Mouse (Mus musculus): ENCODE results near the gene Trem2.
"Not testable (repeated sequence)": the region's sequence is repeated elsewhere in the genome, so short reads cannot be mapped to it uniquely, and the experiment has no call there.

The Trem2 gene

DNA sequence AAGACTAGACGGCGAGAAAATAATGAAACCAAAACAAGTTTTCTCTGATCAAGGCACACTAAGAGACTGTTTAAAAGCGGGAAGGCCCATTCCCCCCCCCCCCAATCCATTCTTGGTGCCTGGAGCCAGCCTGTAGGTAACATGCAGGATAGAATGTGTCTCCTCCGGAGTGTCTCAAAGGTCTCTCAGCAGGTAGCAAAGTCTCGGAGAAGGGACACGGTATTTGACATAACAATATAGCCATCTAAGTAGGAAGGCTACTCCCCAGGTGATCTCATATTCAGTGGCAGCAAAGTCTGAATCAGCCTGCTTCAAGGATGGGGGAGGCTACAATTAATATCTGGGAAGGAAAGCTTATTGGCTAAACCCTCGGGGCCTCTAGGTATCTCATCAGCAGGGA, 6.8 kb downstream of the Trem2 start:
- DNase-seq: not testable (repeated sequence)

- no peak for DNase-seq
Measured at GRCm38 (mm10) chr17:48355822-48356221, 9.6 kb downstream of the Trem2 start.

DNA sequence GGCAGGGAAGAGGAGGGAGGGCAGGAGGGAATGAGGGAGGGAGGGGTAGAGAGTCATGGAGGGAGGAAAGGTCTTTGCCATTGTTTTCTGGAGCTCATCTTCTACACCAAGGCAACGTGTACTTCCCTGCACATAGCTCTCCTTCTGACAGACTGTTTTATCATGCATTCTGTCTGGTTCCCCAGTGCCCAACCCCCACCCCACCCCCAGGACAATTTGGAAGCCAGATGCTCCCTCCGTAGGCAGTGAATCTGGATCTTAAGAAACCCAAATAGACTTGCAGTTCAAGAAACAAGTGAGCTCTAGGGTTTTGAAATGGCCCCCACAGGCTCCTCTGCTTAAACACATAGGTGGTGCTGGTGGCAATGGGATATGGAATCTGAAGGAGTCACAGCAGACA, 11.7 kb downstream of the Trem2 start:
- no peak for DNase-seq

DNA sequence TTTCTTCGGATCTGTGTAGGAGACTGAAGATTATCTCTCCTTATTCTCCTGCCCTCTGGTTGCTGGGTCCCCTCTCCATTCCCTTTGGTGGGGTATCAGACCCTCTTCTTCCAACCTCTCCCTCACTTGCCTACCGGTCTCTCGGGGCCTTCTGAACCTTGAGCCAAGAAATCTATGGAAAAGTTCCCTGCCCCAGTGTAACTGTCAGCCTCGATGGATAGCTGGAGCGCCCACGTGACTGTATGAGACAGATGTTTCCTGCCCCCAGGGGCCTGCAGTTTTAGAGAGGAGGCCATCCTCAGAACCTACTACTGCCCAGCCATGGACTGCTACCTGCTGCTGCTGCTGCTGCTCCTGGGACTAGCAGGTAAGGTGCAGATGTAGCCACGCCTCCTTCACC, 13.4 kb downstream of the Trem2 start, which contains the start of gene Treml1:
Gene Treml1, plus strand, starts transcription at position 301 of the 400 bp plus-strand sequence.
- no peak for DNase-seq

DNA sequence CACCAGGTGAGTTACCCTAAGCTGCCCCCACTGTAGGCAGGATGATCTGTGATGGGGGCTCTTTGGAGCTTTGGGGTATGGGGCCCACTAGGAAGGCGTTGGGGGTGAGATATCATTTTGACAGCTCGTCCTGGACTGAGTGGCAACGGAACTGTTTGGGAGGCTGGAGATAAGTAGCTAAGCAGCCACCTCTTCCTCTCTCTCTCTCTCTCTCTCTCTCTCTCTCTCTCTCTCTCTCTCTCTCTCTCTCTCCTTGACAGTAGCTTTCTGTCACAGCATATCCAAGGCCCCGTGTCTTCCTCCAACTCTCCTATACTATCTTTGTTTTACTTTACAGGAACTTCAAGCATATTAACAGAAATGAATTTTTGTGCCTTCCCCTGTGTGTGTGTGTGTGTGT, 14.3 kb downstream of the Trem2 start:
- no peak for DNase-seq

GRCm38 (mm10) chr17:48362346-48362745, 16.1 kb downstream of the Trem2 start:
- DNase-seq: no peak

DNA sequence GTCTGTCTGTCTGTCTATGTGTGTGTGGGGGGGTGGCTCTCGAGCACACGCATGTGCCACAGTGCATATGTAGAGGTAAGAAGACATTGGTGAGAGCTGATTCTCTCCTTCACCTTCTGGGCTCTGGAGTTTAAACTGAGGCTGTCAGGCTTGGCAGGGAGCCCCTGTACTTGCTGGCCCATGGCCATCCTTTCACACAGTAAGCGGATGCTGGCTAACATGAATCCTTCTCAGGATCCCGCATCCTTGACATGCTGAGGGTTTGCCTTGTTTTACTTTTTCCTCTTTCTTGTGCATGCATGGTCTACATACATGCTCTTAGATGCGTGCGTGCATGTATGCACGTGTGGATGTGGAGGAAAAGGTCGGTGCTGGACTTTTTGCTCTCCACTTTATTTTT, 16.8 kb downstream of the Trem2 start:
- peak; percentile 18 for DNase-seq

GRCm38 (mm10) chr17:48363421-48363965, 17.3 kb downstream of the Trem2 start:
- DNase-seq: no peak

DNA sequence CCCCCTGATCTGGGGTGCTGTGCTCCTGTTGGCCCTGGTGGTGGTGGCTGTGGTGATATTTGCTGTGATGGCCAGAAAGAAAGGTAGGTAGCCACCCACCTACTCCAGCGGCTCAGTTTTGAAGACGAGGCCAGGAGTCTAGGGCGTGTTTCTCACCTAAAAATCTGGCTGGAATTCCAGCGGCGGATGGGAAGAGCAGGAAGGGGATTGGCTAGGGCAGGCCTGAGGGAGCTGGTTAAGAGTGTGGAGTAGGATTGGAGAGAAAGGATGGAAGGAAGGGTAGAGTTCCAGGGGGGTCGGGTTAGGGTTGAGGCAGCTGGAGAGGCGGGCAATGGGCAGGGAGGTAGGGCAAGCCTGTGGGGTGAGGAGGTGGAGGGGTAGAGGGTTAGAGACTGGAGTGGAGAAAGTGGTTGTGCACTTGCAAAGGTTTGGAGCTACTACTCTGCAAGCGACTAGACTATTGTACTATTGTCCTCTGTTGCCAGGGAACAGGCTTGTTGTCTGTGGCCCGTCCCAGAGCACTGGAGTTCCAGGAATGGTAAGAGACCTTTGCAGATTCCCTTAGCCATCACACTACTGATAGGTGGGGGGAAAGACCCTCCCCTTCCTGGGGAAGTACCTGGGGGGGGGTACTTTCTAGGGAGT, 19.4 kb downstream of the Trem2 start:
- DNase-seq: no peak

DNA sequence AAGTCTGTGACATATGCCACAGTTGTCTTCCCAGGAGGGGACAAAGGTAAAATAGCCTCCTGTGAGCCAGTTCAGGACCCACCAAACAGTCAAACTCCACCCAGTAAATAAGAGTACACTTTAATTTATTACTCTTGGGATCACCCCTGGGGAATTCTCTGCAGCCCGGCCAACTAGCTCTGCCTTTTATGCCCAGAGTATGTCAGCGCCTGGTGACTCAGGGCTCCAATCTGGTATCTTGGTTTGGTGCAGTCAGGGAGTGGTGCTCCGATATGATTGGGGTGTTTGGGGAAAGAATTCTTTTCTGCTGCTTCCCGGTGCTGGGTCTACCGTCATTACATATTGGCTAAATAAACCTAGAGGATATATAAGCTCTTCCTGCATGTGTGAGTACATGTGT, 20.6 kb downstream of the Trem2 start:
- DNase-seq: no peak

DNA sequence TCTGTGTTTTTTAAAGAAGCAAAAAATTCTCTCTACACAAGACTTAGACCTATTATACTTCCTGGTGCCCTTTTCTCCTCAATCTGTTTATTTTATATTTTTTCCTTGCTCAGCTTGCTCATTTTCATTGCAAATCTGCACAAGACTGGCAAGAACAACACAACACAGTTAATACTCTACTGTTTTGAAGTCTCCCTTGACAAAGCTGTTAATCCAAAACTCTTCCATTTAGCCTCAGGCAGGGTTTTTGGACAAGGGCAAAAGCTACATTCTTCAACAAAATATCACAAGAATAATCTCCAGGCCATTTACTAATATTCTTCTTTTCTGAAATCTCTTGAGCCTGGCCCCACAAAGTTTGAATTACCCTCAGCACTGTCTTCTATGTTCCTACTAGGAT, 25.4 kb downstream of the Trem2 start:
- DNase-seq: no peak

DNA sequence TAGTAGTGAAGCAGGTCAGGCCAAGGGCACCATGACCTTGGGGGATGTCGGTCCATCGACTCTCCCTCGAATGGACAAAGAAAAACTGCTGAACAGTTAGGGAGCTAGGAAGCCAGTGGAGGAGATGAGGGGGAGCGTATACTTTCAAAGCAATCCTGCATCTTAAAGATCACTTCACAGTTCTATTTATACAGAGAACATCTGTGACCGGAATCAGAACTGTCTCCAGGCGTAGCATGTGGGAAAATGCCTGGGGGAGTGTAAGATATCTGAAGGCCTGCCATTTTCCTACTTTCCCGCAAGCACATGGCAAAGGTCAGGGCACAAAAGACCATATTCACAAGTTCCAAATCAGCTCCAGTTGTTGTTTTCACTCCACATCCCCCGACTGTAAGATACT, 26.8 kb downstream of the Trem2 start:
- no peak for DNase-seq

GRCm38 (mm10) chr17:48376102-48376501, 29.9 kb downstream of the Trem2 start:
- no peak for DNase-seq

- DNase-seq: no peak
Measured at GRCm38 (mm10) chr17:48379050-48379449, 32.8 kb downstream of the Trem2 start.

- DNase-seq: no peak
Measured at GRCm38 (mm10) chr17:48385786-48386461, 39.7 kb downstream of the Trem2 start.

- DNase-seq: no peak
Measured at GRCm38 (mm10) chr17:48388666-48389065, 42.5 kb downstream of the Trem2 start.

DNA sequence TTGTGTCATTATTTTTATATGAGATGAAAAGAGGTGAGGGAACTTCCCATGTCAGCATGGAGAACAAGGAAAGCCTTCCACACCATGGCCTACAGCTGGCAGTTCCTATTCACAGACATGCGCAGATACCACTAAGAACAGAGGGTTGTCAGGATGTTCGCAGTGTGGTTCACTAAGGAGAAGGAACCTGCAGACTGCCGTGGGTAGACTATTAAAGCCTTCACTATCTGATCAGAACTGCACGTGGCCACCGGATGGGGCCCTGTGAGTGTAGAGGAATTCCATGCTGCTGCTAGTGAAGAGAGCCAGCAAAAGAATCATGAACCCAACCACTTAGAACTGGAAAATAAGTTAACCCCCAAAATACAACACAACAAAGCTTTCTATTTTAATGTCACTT, 43.2 kb downstream of the Trem2 start:
- DNase-seq: no peak

- DNase-seq: no peak
Measured at GRCm38 (mm10) chr17:48391446-48391845, 45.2 kb downstream of the Trem2 start.

DNA sequence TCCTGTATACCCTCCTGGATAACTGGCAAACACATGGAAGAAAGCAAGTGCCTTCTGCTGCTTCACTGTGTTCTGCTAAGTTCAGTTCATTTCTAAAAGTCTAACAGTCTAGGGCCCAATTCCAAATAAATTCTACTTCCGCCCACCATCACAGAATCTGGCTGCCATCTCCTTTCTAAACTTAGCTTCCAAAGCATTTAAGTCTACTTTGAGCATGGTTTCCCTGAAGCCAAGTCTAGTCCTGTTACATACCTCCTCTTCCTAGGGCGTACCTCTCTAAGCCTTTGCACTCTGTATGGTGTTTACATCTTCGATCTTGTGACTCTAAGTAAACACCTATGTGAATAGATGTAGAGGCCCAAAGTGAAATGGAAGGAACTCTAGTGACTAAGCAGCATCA, 46.4 kb downstream of the Trem2 start:
- no peak for DNase-seq

- no peak for DNase-seq
Measured at GRCm38 (mm10) chr17:48401710-48402109, 55.5 kb downstream of the Trem2 start.

DNA sequence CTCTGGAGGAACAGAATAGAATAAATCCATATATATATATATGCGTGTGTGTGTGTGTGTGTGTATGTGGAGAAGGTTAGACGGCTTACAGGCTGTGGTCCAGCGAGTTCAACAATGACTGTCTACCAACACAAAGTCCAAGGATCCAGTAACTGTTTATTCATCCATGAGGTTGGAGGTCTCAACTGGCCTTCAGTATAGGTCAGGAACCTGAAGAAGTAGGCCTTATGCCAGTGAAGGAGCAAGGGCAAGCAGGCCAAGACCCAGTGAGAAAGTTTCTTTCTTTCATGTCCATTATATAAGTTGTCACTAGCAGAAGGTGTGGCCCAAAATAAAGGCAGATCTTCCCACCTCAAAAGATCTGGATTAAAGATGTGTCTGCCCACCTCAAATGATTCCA, 56.5 kb downstream of the Trem2 start:
- DNase-seq: no peak
